Mouse (Mus musculus): ENCODE data around the gene Esrrb. TPM values are rescaled to one million over a fixed set of nuclear protein-coding genes. Genes with fewer than 3 reads are reported as not detected.

Esrrb gene
- polyA plus RNA-seq, 1 experiment from 2014 or later = 0.71 TPM

GRCm38 (mm10) chr12:86556796-86557517 is 196.0 kb downstream of the Esrrb start:
- no peak for DNase-seq (ENCODE audit: low spot score)
- H3K27ac ChIP-seq = no peak overlapping the region
- no peaks in the 10 kb centered on the region for H3K9me3 ChIP-seq
- H3K4me1 ChIP-seq (replicated peaks) = no peaks in the 10 kb centered on the region; the same call in 1 of the 2 replicates
- no peaks in the 10 kb centered on the region for H3K27me3 ChIP-seq (ENCODE audit: insufficient read depth, poor library complexity, severe bottlenecking)
- 55% methylated on average over 10 of the region's 10 CpGs for WGBS
- H3K36me3 ChIP-seq = no peaks in the 10 kb centered on the region
- no peak overlapping the region for H3K4me3 ChIP-seq

- Histone ChIP-seq H3K4me3 (no peak overlapping the region), H3K27me3 (ENCODE audit: insufficient read depth, poor library complexity, severe bottlenecking) (no peaks in the 10 kb centered on the region), H3K36me3 (no peaks in the 10 kb centered on the region), H3K9me3 (no peaks in the 10 kb centered on the region), H3K4me1 (replicated peaks) (no peaks in the 10 kb centered on the region; the same call in 1 of the 2 replicates), H3K27ac (no peak overlapping the region)
- no peak for DNase-seq (ENCODE audit: low spot score)
- 86% methylated on average over 9 of the region's 9 CpGs for WGBS
These were observed 198.0 kb downstream of the Esrrb start for GRCm38 (mm10) chr12:86558889-86559288.

GRCm38 (mm10) chr12:86562705-86563104 is 201.8 kb downstream of the Esrrb start:
- 86% methylated on average over 3 of the region's 3 CpGs for whole genome bisulfite sequencing
- no peaks in the 10 kb centered on the region for H3K27me3 ChIP-seq (ENCODE audit: insufficient read depth, poor library complexity, severe bottlenecking)
- H3K36me3 ChIP-seq = no peaks in the 10 kb centered on the region
- no peak for DNase-seq (ENCODE audit: low spot score)
- H3K4me1 ChIP-seq (replicated peaks) = no peaks in the 10 kb centered on the region
- H3K27ac ChIP-seq = no peak overlapping the region
- H3K9me3 ChIP-seq = no peaks in the 10 kb centered on the region
- no peak overlapping the region for H3K4me3 ChIP-seq

GRCm38 (mm10) chr12:86565996-86566395 is 205.1 kb downstream of the Esrrb start:
- Histone ChIP-seq H3K36me3 (no peaks in the 10 kb centered on the region), H3K9me3 (no peaks in the 10 kb centered on the region), H3K4me3 (no peak overlapping the region), H3K27me3 (ENCODE audit: insufficient read depth, poor library complexity, severe bottlenecking) (no peaks in the 10 kb centered on the region), H3K4me1 (replicated peaks) (no peaks in the 10 kb centered on the region), H3K27ac (no peak overlapping the region)
- no peak for DNase-seq (ENCODE audit: low spot score)
- 84% methylated on average over 5 of the region's 5 CpGs for WGBS

Other genes with a start within 250 kb of the Esrrb start
- gene Gpatch2l, start 119.3 kb upstream of the Esrrb start, polyA plus RNA-seq (2016; fragmentation: Nextera tagmentation; extraction: Ambion mirVana) = 17.7 and 17.8 TPM in 2 replicates

All from hindbrain, embryonic 10.5 days (tissue).